Mouse (Mus musculus) testis, adult 2 months (tissue): ENCODE measurements around the gene Cryba2.

Experiments used
- CTCF ChIP-seq: fragments of 200-500 bp; IDR thresholded peaks from 2 replicates; pipeline ENCODE4 v1.5.1; 2012; ENCODE audit warnings: low read depth, mild to moderate bottlenecking, inconsistent platforms, low read length, moderate library complexity; ENCODE audit not compliant: control insufficient read depth, insufficient read depth, insufficient replicate concordance
- POLR2A ChIP-seq: fragments of 200-500 bp; IDR thresholded peaks from 2 replicates; pipeline ENCODE4 v1.6.1; 2012; ENCODE audit warnings: low read depth, mild to moderate bottlenecking, inconsistent platforms, low read length, moderate library complexity; ENCODE audit not compliant: control insufficient read depth

DNA sequence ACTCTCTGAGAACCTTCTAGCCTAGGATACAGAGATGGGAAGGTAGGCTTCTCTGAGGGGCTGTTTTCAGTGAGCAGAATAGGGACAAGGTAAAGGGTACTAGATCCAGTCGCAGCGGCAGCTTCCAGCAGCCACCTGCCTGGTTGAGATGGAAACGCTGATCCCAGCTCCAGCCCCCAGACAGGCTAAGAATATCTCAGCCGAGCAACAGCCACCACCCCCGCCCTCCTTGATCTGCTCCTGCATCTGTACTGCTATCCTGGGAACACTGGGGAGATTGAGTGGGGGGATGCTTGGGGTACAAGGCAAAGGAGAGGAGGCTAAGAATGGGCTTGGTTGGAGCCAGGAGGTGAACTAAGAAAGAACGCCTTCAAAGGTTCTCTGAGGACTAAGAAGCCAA is 42.7 kb downstream of the Cryba2 start:
- TF ChIP-seq CTCF (no peak), POLR2A (no peak)
